Mouse (Mus musculus): ENCODE data around the gene Apom.

GRCm38 (mm10) chr17:35104754-35105153 is 27.1 kb downstream of the Apom start:
- no peak for TF ChIP-seq CTCF (IDR thresholded peaks at IDR 0.05; ENCODE audit: extremely low read depth, insufficient read depth, insufficient read length, insufficient replicate concordance)
- no peak for TF ChIP-seq POLR2A (IDR thresholded peaks at IDR 0.05; ENCODE audit: low read depth, low read length)

Data from spleen, adult 2 months (tissue).